Mouse (Mus musculus): ENCODE measurements around the gene Tmem53. TPM values are rescaled to one million over a fixed set of nuclear protein-coding genes. Genes with fewer than 3 reads are reported as not detected.

The Tmem53 gene
- polyA plus RNA-seq, 1 experiment from 2014 or later: 39.9 TPM

DNA sequence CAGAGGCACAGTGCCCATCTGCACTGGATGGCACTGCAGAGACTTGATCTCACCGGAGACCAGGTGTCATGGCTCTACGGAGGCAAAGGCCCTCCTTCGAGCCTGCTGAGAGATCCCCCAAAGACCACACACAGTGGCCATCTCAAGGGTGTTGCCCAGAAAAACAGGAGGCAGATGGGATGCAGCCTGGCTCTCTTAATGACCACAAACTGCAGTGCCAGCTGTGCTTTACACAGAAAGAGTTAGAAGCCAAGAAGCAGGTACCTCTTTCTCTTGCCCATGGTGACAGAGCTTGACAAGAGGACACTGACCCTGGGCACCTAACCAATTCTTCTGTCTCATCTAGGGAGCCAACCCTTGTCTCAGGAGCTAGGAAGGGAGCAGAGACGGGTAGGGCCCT, 32.6 kb downstream of the Tmem53 start:
- Histone ChIP-seq H3K4me3 (ENCODE audit: low read length) (no peak overlapping the region), H3K4me2 (ENCODE audit: low read depth, low read length) (no peak overlapping the region), H3K9ac (ENCODE audit: low read length) (0 out of 2 replicates have a peak overlapping the region, but pooled peaks have one; percentile 22), H3K27me3 (ENCODE audit: control insufficient read depth, insufficient read depth, low read length) (no peaks in the 10 kb centered on the region), H3K36me3 (ENCODE audit: control insufficient read depth, insufficient read depth) (peaks cover 29% of the 10 kb centered on the region), H3K27ac (ENCODE audit: low read length) (no peak overlapping the region), H3K9me3 (replicated peaks; ENCODE audit: control insufficient read depth, low read length) (no peaks in the 10 kb centered on the region), H3K4me1 (ENCODE audit: control insufficient read depth, insufficient read depth, low read length) (peaks cover 28% of the 10 kb centered on the region)
- WGBS: 55% methylated on average over 4 of the region's 4 CpGs
- no peak for ATAC-seq (replicated peaks; ENCODE audit: extremely low read depth, insufficient read depth, low FRiP score)

DNA sequence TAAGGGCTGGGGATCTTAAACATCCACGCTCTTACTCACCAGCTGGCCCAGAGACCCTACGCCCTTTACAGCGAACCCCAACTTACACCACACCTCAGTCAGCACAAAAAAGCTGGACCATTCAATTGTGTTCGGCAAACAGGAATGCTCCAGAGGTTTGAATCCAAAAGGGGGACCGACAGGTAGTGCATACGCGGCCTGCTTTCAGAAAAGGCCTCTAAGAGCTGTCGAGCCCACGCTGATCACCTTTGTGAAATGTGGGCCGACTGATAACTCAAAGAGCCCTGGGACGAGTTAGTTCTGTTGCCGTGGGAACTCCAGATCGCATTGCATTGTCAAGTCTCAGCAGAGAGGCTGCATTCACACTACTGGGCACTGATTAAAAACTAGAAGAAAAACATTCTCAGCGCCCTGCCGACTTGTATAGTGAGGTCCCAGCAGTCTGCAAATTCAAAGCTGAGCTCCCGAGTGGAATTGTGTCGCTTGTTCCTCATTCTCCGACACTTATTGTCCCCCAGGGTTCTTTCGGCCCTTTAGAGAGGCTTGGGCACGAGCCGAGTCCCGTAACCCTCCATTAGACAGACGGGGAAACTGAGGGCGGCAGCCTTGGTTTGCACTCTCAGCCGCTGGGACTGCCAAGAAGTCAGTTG, 36.7 kb downstream of the Tmem53 start:
- peaks cover 21% of the 10 kb centered on the region for H3K36me3 ChIP-seq (ENCODE audit: control insufficient read depth, insufficient read depth)
- no peak for ATAC-seq (replicated peaks; ENCODE audit: extremely low read depth, insufficient read depth, low FRiP score)
- H3K4me1 ChIP-seq (ENCODE audit: control insufficient read depth, insufficient read depth, low read length): peaks cover 20% of the 10 kb centered on the region
- WGBS: 23% methylated on average over 25 of the region's 25 CpGs
- no peaks in the 10 kb centered on the region for H3K27me3 ChIP-seq (ENCODE audit: control insufficient read depth, insufficient read depth, low read length)
- peak overlapping the region; percentile 73 for H3K4me3 ChIP-seq (ENCODE audit: low read length)
- no peaks in the 10 kb centered on the region for H3K9me3 ChIP-seq (replicated peaks; ENCODE audit: control insufficient read depth, low read length)
- H3K27ac ChIP-seq (ENCODE audit: low read length): peak overlapping the region; percentile 89
- H3K9ac ChIP-seq (ENCODE audit: low read length): peak overlapping the region; percentile 81
- peak overlapping the region; percentile 89 for H3K4me2 ChIP-seq (ENCODE audit: low read depth, low read length)

DNA sequence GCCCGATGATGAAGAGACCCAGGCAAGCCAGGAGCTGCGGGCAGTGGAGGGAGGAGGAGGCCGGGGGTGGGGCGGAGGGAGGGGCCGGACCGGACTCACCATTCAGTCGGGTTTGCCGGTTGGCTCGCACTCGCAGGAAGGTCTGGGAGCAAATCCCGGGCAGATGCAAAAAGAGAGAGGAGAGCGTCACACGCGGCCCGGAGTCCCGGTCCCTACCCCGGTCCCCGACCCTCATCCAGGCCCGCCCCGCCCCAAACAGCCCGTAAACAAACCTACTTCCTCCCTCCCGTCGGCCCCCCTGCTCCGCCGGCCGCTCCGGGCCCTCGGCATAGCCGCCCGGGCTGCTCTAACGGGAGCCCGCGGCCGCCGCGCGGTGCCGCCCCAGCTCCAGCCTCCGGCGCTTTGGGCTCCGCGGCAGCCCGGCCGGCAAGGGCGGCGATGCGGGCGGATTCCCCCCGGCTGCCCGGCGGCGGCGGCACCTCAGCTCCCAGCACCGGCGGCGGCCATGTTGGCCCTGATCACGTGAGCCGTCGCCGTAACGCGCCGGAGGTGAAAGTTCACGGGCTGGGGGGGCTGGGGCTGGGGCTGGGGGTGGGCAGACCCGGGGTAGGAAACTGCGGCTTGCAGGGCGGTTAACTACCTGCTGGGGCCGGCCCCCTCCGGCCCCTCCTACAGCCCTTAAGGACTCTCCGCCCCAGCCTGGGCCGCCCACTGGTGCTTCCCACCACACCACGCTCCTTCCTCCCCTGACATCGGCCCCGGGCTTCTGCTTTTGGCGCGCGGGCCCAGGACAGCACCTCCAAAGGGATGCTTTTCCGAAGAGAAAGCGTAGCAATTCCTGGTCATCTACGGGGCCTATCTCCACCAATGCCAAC, 37.4 kb downstream of the Tmem53 start:
- Histone ChIP-seq H3K9me3 (replicated peaks; ENCODE audit: control insufficient read depth, low read length) (no peaks in the 10 kb centered on the region), H3K27ac (ENCODE audit: low read length) (peak overlapping the region; percentile 89), H3K4me3 (ENCODE audit: low read length) (peak overlapping the region; percentile 73), H3K4me1 (ENCODE audit: control insufficient read depth, insufficient read depth, low read length) (peaks cover 13% of the 10 kb centered on the region), H3K4me2 (ENCODE audit: low read depth, low read length) (peak overlapping the region; percentile 89), H3K27me3 (ENCODE audit: control insufficient read depth, insufficient read depth, low read length) (no peaks in the 10 kb centered on the region), H3K9ac (ENCODE audit: low read length) (peak overlapping the region; percentile 81), H3K36me3 (ENCODE audit: control insufficient read depth, insufficient read depth) (peaks cover 21% of the 10 kb centered on the region)
- WGBS: 1% methylated on average over 62 of the region's 80 CpGs
- ATAC-seq (replicated peaks; ENCODE audit: extremely low read depth, insufficient read depth, low FRiP score): peak; percentile 89

DNA sequence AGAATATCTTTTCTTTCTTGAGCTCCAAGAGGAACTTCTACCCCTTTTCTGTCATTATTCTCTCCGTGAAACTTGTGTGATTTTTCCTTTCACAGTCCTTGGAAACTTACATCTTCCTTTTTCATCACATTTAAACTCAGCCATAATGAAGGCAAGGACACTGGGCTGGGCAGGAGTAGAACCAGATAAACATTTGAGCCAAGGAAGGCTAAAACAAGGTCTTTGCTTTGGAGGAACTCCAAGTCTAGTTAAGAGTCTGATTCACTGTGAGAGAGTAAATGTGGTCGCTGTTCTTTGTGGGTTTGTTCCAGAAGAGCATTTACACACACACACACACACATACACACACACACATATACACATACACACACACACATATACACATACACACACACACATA, 39.9 kb downstream of the Tmem53 start:
- Histone ChIP-seq H3K36me3 (ENCODE audit: control insufficient read depth, insufficient read depth) (peaks cover 6% of the 10 kb centered on the region), H3K9me3 (replicated peaks; ENCODE audit: control insufficient read depth, low read length) (no peaks in the 10 kb centered on the region), H3K4me3 (ENCODE audit: low read length) (no peak overlapping the region), H3K9ac (ENCODE audit: low read length) (no peak overlapping the region), H3K27ac (ENCODE audit: low read length) (no peak overlapping the region), H3K4me2 (ENCODE audit: low read depth, low read length) (no peak overlapping the region), H3K4me1 (ENCODE audit: control insufficient read depth, insufficient read depth, low read length) (peaks cover 10% of the 10 kb centered on the region), H3K27me3 (ENCODE audit: control insufficient read depth, insufficient read depth, low read length) (no peaks in the 10 kb centered on the region)
- no peak for ATAC-seq (replicated peaks; ENCODE audit: extremely low read depth, insufficient read depth, low FRiP score)
- WGBS: 78% methylated on average over 2 of the region's 2 CpGs

DNA sequence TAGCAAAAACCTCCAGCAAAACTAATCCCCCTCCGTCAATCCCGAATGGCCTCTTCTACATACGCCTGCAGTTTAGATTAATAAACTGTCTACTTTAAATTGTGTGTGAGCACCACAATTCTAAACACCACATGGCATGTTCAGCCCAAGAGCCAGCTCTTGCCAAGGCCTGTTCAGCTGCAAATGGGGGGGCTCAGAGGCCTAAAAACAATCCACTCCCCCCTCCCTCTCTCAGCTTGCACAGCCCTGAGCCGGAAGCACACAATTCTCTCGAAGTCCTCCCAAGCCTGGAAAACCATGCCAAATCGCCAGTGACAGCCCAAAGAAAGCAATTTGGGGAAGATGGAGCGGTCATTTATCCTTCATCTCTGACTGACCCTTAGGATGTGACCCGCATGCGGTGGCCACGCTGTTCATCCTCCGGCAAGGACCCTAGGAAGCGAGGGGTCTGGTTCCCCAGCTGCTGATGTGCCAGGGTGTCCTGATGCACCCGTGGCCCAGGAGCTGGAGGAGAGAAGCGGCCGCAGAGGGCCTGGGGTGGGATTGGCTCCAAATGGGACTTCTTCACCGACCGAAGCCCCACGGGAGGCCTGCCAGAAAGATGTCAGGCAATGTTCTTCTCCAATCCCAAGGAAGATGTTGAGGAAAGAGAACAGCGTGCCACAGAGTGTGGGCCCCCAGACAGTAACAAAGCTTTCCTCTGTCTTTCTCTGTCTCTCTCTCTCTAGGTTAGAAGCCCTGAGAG, 45.3 kb downstream of the Tmem53 start:
- Histone ChIP-seq H3K9me3 (replicated peaks; ENCODE audit: control insufficient read depth, low read length) (no peaks in the 10 kb centered on the region), H3K4me2 (ENCODE audit: low read depth, low read length) (no peak overlapping the region), H3K36me3 (ENCODE audit: control insufficient read depth, insufficient read depth) (no peaks in the 10 kb centered on the region), H3K27ac (ENCODE audit: low read length) (no peak overlapping the region), H3K9ac (ENCODE audit: low read length) (no peak overlapping the region), H3K4me1 (ENCODE audit: control insufficient read depth, insufficient read depth, low read length) (no peaks in the 10 kb centered on the region), H3K27me3 (ENCODE audit: control insufficient read depth, insufficient read depth, low read length) (no peaks in the 10 kb centered on the region), H3K4me3 (ENCODE audit: low read length) (no peak overlapping the region)
- no peak for ATAC-seq (replicated peaks; ENCODE audit: extremely low read depth, insufficient read depth, low FRiP score)
- 77% methylated on average over 19 of the region's 19 CpGs for WGBS

DNA sequence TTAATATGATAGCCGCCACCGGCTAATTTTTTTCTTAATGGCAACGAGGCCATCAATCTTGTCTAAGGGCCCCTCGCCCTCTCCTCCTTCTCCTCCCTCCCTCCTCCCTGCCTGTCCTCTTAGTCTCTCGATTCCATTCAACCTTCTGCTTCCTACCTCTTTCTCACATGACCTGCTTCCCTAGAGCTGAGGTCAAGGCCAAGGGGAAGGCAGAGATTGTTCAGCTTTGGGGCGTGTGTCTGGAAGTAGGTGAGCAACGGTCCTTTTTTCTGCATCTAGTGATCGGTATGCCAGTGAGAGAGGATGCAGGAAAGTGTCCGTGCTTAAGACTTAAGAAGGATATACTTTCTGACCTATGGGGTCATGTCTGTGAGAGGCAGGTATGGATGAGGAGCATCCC, 46.1 kb downstream of the Tmem53 start:
- Histone ChIP-seq H3K4me1 (ENCODE audit: control insufficient read depth, insufficient read depth, low read length) (no peaks in the 10 kb centered on the region), H3K27me3 (ENCODE audit: control insufficient read depth, insufficient read depth, low read length) (peaks cover 2% of the 10 kb centered on the region; the same call in 1 of the 2 replicates), H3K36me3 (ENCODE audit: control insufficient read depth, insufficient read depth) (no peaks in the 10 kb centered on the region), H3K4me3 (ENCODE audit: low read length) (no peak overlapping the region), H3K4me2 (ENCODE audit: low read depth, low read length) (no peak overlapping the region), H3K27ac (ENCODE audit: low read length) (no peak overlapping the region), H3K9me3 (replicated peaks; ENCODE audit: control insufficient read depth, low read length) (no peaks in the 10 kb centered on the region), H3K9ac (ENCODE audit: low read length) (no peak overlapping the region)
- WGBS: 71% methylated on average over 9 of the region's 9 CpGs
- no peak for ATAC-seq (replicated peaks; ENCODE audit: extremely low read depth, insufficient read depth, low FRiP score)

DNA sequence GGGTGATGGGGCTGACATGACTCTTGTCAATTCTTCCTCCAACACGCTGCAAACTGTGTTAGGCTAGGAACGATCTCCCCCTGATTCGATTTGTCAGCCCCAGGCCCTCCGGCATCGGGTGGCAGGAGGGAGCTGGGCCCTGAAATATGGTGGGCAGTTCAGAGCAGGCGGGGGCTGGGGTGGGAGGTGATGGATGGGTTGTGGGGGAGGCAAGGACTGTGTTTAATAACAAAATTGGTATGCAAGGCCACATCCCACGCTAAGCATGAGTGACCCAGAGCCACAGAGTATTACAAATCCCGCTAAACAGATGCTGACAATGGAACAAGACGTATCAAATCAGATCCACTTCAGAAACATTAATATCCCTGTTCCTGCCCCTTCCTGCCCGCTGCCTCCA, 48.2 kb downstream of the Tmem53 start:
- no peak for ATAC-seq (replicated peaks; ENCODE audit: extremely low read depth, insufficient read depth, low FRiP score)
- Histone ChIP-seq H3K9ac (ENCODE audit: low read length) (no peak overlapping the region), H3K4me3 (ENCODE audit: low read length) (no peak overlapping the region), H3K4me1 (ENCODE audit: control insufficient read depth, insufficient read depth, low read length) (no peaks in the 10 kb centered on the region), H3K9me3 (replicated peaks; ENCODE audit: control insufficient read depth, low read length) (no peaks in the 10 kb centered on the region), H3K4me2 (ENCODE audit: low read depth, low read length) (no peak overlapping the region), H3K27ac (ENCODE audit: low read length) (no peak overlapping the region), H3K27me3 (ENCODE audit: control insufficient read depth, insufficient read depth, low read length) (peaks cover 11% of the 10 kb centered on the region), H3K36me3 (ENCODE audit: control insufficient read depth, insufficient read depth) (no peaks in the 10 kb centered on the region)
- WGBS: 83% methylated on average over 10 of the region's 10 CpGs

DNA sequence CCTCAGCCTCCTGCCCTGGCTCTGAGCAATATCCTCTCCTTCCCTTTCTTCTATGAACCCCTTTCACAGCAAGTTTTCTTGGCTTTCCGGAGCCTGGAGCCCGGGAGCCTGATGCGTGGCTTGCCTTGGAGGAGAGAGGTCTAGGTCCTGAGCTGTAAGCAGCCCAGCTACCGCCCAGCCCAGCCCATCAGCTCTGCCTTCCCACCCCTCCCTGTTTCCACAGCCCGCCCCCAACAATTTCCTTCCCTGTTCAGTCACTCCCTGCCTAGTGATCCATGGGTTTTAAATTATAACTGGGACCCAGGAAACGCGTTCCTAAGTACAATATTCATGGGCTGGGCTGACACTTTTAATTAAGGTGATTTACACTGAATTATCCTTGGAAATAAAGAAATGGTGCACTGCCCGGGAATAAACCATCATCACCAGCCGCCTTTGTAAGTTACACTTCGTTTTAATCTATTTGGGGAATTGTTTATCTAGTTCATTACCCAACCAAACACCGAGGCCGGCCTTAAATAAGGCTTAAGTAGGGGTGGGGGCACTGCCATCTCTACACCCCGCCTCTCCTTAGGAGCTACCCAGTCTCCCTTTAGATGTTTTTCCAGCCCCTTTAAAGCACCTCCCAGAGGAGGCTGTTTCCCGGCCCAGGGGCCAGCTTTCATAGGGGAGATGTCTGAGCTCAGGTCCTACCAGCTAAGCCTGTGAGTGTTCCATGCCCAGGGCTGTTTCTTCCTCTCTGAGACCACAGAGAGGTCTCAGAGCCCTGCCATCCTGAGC, 50.5 kb downstream of the Tmem53 start:
- H3K4me3 ChIP-seq (ENCODE audit: low read length): no peak overlapping the region
- H3K36me3 ChIP-seq (ENCODE audit: control insufficient read depth, insufficient read depth): no peaks in the 10 kb centered on the region
- no peaks in the 10 kb centered on the region for H3K4me1 ChIP-seq (ENCODE audit: control insufficient read depth, insufficient read depth, low read length)
- ATAC-seq (replicated peaks; ENCODE audit: extremely low read depth, insufficient read depth, low FRiP score): no peak
- 45% methylated on average over 14 of the region's 14 CpGs for WGBS
- no peak overlapping the region for H3K27ac ChIP-seq (ENCODE audit: low read length)
- no peak overlapping the region for H3K9ac ChIP-seq (ENCODE audit: low read length)
- peaks cover 14% of the 10 kb centered on the region for H3K27me3 ChIP-seq (ENCODE audit: control insufficient read depth, insufficient read depth, low read length)
- H3K9me3 ChIP-seq (replicated peaks; ENCODE audit: control insufficient read depth, low read length): no peaks in the 10 kb centered on the region
- no peak overlapping the region for H3K4me2 ChIP-seq (ENCODE audit: low read depth, low read length)

Measured in heart, embryonic 16.5 days (tissue).